Mouse (Mus musculus): Measurements from ENCODE around the gene Akr1b8.

DNA sequence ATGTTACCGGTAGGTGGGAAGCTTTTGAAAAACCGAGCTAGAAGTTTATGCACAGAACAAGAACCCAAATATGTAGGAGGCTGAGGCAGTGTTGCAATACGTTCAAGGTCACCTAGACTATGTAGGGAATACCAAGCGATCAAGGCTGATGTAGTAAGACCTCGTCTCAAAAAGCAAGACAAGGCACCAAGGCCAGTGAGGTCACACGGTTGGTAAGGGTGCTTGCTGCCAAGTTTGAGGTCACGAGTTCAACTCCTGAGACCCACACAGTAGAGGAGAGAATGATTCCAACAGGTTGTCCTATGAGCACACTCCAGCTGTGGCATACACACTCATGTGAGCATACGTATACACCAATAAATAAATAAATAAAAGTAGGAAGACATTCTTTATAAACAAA lies 16.2 kb downstream of the Akr1b8 start:
- TF ChIP-seq CTCF (IDR thresholded peaks at IDR 0.05; ENCODE audit: borderline replicate concordance, insufficient read depth, low read length) (no peak), POLR2A (IDR thresholded peaks at IDR 0.05; ENCODE audit: low read depth, low read length) (no peak)

All from embryonic fibroblast, embryonic 13.5 days (primary cell).